Mouse (Mus musculus): ENCODE measurements around the gene Eif5b.

DNA sequence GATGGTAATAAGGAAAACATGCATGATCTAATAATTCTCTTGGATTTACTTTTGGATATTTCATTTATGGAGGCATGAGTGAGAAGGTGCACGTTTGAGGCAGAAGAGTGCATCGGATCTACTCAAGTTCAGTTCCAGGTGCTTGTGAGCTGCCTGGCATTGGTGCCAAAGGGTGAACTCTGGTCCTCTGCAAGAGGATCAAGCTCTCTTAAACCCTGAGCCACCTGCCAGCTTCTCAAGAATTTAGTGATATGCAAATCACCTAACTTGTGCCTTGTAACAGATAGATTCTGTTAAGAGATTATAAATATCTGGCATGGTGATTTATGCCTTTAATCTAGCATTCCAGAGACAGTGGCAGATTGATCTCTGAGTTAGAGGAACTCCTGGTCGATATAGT, 5.2 kb downstream of the Eif5b start:
- TF ChIP-seq CTCF (IDR thresholded peaks at IDR 0.05; ENCODE audit: extremely low read depth, insufficient read depth, insufficient read length, insufficient replicate concordance) (no peak), POLR2A (IDR thresholded peaks at IDR 0.05; ENCODE audit: low read depth, low read length) (no peak)

All from spleen, adult 2 months (tissue).